Mouse (Mus musculus) gastrocnemius, adult 2 months (tissue): ENCODE results near the gene Rab13. TPM values are rescaled to one million over a fixed set of nuclear protein-coding genes. Genes with fewer than 3 reads are reported as not detected.
A peak's percentile ranks its signal among the peaks of the same experiment; 100 is the strongest.
"Not testable (repeated sequence)": the region's sequence is repeated elsewhere in the genome, so short reads cannot be mapped to it uniquely, and the experiment has no call there.

ENCODE experiments used
- DNase-seq: peaks from one replicate; pipeline ENCODE4 v3.0.0; 2022
- H3K27ac ChIP-seq: fragments of 200-600 bp; 2 replicates; pipeline ENCODE4 v1.8.1; 2022; ENCODE audit warnings: mild to moderate bottlenecking
- H3K4me3 ChIP-seq: fragments of 200-600 bp; 2 replicates; pipeline ENCODE4 v1.8.1; 2022; ENCODE audit warnings: mild to moderate bottlenecking, moderate library complexity
- CTCF ChIP-seq: fragments of 200-600 bp; IDR thresholded peaks from 2 replicates; pipeline ENCODE4 v1.8.1; 2022; ENCODE audit warnings: antibody characterized with exemption, mild to moderate bottlenecking, moderate library complexity
- intact Hi-C: fragments of 180-260 bp; cut with DNase I; formaldehyde crosslinking; loops from one replicate; pipeline ENCODE4 v1.15.1; 2025
- total RNA-seq, 2 experiments: library from RNA; stranded (reverse); gene quantifications; 2 replicates each; pipeline ENCODE4 v1.2.3; 2021

The Rab13 gene
- total RNA-seq, 2 experiments from 2014 or later: 5.3 to 5.5 TPM

GRCm38 (mm10) chr3:90231507-90232333 lies 18.2 kb downstream of the Rab13 start, which contains the start of gene Jtb:
Gene Jtb (plus strand): TSS chr3:90231597.
- TF ChIP-seq CTCF: no peak
- intact Hi-C loops: no loop called here
- peak; percentile 96 for DNase-seq
- peak within 1 kb of the TSS; percentile 98 for H3K27ac ChIP-seq
- peak within 1 kb of the TSS; percentile 89 for H3K4me3 ChIP-seq

- no peak for TF ChIP-seq CTCF
- intact Hi-C loops: no loop called here
- no peak overlapping the region for H3K4me3 ChIP-seq
- H3K27ac ChIP-seq: no peak overlapping the region
- no peak for DNase-seq
Observed at GRCm38 (mm10) chr3:90241251-90241650, 27.8 kb downstream of the Rab13 start.

GRCm38 (mm10) chr3:90241669-90242358 lies 28.3 kb downstream of the Rab13 start:
- DNase-seq: no peak
- no peak for TF ChIP-seq CTCF
- intact Hi-C loops: no loop called here
- Histone ChIP-seq H3K27ac (no peak overlapping the region), H3K4me3 (no peak overlapping the region)

- peak within 1 kb of the TSS; percentile 56; the same call in 1 of the 2 replicates for H3K27ac ChIP-seq
- no peak for TF ChIP-seq CTCF
- DNase-seq: peak; percentile 48
- H3K4me3 ChIP-seq: peak within 1 kb of the TSS; percentile 64
- intact Hi-C loops: no loop called here
Observed at GRCm38 (mm10) chr3:90242984-90243775, 29.7 kb downstream of the Rab13 start, which contains the start of gene Creb3l4. Gene Creb3l4 (minus strand): TSS chr3:90243512.

GRCm38 (mm10) chr3:90245406-90245805 lies 31.9 kb downstream of the Rab13 start:
- intact Hi-C loops: no loop called here
- H3K4me3 ChIP-seq: no peak overlapping the region
- no peak overlapping the region for H3K27ac ChIP-seq
- no peak for DNase-seq
- no peak for TF ChIP-seq CTCF

- no peak for TF ChIP-seq CTCF
- DNase-seq: no peak
- intact Hi-C loops: no loop called here
Observed at GRCm38 (mm10) chr3:90247630-90247959, 34.1 kb downstream of the Rab13 start.

DNA sequence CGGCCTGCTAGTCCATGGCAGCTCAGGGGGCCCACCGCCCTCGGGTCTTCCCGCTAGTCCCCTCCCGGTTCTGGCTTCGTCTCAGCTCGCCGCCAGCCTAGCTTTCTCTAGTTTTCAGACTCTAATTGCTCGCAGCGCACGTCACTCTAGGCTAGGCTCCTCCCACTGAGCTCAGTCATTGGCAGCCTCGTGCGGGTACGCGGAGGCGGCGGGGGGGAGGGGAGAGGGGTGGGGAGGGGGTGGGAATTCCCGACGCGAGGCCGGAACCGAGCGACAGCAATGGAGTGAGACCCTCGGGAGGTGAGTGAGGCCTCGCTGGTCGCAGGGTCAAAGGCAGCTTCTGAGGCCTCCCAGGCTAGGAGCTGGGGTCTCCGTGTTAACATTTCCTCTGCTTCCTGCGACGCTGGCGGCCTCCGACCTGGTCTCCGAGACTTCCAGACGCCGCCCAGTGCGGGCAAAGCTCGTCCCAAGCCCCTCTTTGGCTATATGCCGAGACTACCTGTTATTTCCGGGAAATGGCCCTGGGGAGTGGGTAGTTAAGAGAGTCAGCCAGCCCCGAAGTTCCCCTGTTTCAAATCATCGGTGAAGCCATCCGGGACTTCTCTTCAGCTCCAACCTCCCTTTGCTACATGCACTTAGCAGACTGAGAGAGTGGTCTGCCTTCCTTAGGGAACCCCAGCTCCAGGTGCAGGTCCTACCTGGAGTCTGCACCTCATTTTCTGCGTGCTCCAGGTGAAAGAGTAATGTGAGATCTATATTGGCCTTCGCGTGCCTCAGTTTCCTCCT lies 34.7 kb downstream of the Rab13 start, which contains the start of gene Slc39a1:
Slc39a1 (plus strand) TSS at position 213 of the 786 bp plus-strand sequence.
- H3K4me3 ChIP-seq: peak within 1 kb of the TSS; percentile 84
- intact Hi-C loops: no loop called here
- DNase-seq: peak; percentile 95
- no peak for TF ChIP-seq CTCF
- peak within 1 kb of the TSS; percentile 99 for H3K27ac ChIP-seq

More at GRCm38 (mm10) chr3:90247630-90247959, 34.1 kb downstream of the Rab13 start:
- Histone ChIP-seq H3K4me3 (peak overlapping the region; percentile 84), H3K27ac (peak overlapping the region; percentile 99)

DNA sequence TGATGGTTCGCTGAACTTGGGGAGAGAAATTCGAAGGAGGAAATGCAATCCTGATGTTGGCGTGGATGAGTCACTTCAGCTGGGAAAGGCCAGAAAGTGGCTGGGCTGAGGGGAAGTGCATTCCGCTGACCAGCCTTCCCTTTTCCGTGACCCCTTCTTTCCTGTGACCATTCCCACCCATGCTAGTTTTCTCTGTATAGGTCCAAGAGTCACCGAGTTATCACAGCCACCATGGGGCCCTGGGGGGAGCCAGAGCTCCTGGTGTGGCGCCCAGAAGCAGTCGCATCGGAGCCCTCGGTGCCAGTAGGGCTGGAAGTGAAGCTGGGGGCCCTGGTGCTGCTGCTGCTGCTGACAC lies 35.2 kb downstream of the Rab13 start:
- Histone ChIP-seq H3K4me3 (peak overlapping the region; percentile 84), H3K27ac (peak overlapping the region; percentile 99)
- DNase-seq: peak; percentile 52
- intact Hi-C loops: no loop called here
- no peak for TF ChIP-seq CTCF

GRCm38 (mm10) chr3:90250791-90251190 lies 37.3 kb downstream of the Rab13 start:
- TF ChIP-seq CTCF: no peak
- Histone ChIP-seq H3K4me3 (no peak overlapping the region), H3K27ac (peak overlapping the region; percentile 80; the same call in 1 of the 2 replicates)
- intact Hi-C loops: no loop called here
- DNase-seq: no peak

DNA sequence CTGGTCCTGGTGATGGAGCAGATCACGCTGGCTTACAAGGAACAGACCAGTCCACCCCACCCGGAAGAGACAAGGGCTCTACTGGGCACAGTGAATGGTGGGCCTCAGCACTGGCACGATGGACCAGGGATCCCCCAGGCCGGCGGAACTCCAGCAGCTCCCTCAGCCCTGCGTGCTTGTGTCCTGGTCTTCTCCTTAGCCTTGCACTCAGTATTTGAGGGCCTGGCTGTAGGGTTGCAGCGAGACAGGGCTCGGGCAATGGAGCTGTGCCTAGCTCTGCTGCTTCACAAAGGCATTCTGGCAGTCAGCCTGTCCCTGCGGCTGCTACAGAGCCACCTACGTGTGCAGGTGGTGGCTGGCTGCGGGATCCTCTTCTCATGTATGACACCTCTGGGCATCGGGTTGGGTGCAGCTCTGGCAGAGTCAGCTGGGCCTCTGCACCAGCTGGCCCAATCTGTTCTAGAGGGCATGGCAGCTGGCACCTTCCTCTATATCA lies 38.3 kb downstream of the Rab13 start:
- intact Hi-C loops: not testable (repeated sequence)
- DNase-seq: peak; percentile 59
- peak overlapping the region; percentile 80 for H3K27ac ChIP-seq
- H3K4me3 ChIP-seq: peak overlapping the region; percentile 11; the same call in 1 of the 2 replicates

GRCm38 (mm10) chr3:90252659-90253058 lies 39.2 kb downstream of the Rab13 start:
- intact Hi-C loops, H3K4me3 ChIP-seq: not testable (repeated sequence)
- peak; percentile 18 for DNase-seq
- H3K27ac ChIP-seq: peak overlapping the region; percentile 81

- intact Hi-C loops, DNase-seq: not testable (repeated sequence)
- Histone ChIP-seq H3K4me3 (peak overlapping the region; percentile 99), H3K27ac (peak overlapping the region; percentile 81)
Observed at GRCm38 (mm10) chr3:90253174-90253573, 39.7 kb downstream of the Rab13 start.
